ENCODE assay signal across 20 mouse cellular contexts in genomic region chr2:72409968-72410367, GRCm38 (mm10).
DNase-seq lines count a peak whose midpoint lies in the region; ATAC-seq and TF ChIP-seq lines count a peak whose summit lies in the region.
"Had no signal": no experiment of that assay in that cellular context is flagged by ENCODE, and none has a peak within 500 bp of the region (broad histone marks: within the 10 kb centered on the region; RNA-seq: fewer than 3 reads in every experiment).

No protein-coding gene starts in this region.

- 66% methylated on average over 10 of the region's 10 CpGs for WGBS in embryonic facial prominence, embryonic 13.5 days
- WGBS in embryonic facial prominence, embryonic 10.5 days, result 89% methylated on average over 10 of the region's 10 CpGs
- WGBS in thymus, adult 2 months, result 6% methylated on average over 10 of the region's 10 CpGs
- 81% methylated on average over 10 of the region's 10 CpGs for WGBS in intestine, embryonic 15.5 days

- DNase-seq in embryonic facial prominence, embryonic 10.5 days (ENCODE audit: low spot score), result no peak
- DNase-seq in thymus, adult 2 months, result peak; percentile 35
- no peak for DNase-seq in thymus, adult 18-20 months
- no peak for DNase-seq in embryo, embryonic 11 days
- DNase-seq in retina, postnatal 1 day, result no peak
- DNase-seq: cerebellum, adult 2 months; heart, postnatal 36 days; kidney, adult 8-10 months had no signal

- no peak overlapping the region for H3K9ac ChIP-seq in embryonic facial prominence, embryonic 13.5 days
- no peak overlapping the region for H3K9ac ChIP-seq in intestine, embryonic 15.5 days
- H3K9ac ChIP-seq: limb, embryonic 12.5 days; liver, embryonic 14.5 days; midbrain, embryonic 13.5 days; stomach, embryonic 15.5 days had no signal

- no peaks in the 10 kb centered on the region for H3K27me3 ChIP-seq in embryonic facial prominence, embryonic 13.5 days
- no peaks in the 10 kb centered on the region for H3K27me3 ChIP-seq in embryonic facial prominence, embryonic 10.5 days (replicated peaks; ENCODE audit: low read depth, poor library complexity, severe bottlenecking)
- no peaks in the 10 kb centered on the region for H3K27me3 ChIP-seq in thymus, adult 2 months (ENCODE audit: control insufficient read depth, insufficient read depth, low read length)
- no peaks in the 10 kb centered on the region for H3K27me3 ChIP-seq in intestine, embryonic 15.5 days (replicated peaks)
- H3K27me3 ChIP-seq: limb, embryonic 12.5 days; midbrain, embryonic 13.5 days; Patski; stomach, embryonic 15.5 days had no signal

- no peak for ATAC-seq in embryonic facial prominence, embryonic 13.5 days (ENCODE audit: insufficient number of reproducible peaks, insufficient read depth, low FRiP score, low TSS enrichment, low read depth)
- ATAC-seq in megakaryocyte, adult 5-6 weeks (ENCODE audit: poor library complexity, severe bottlenecking), result peak; percentile 89
- no peak for ATAC-seq in intestine, embryonic 15.5 days
- ATAC-seq: forebrain, embryonic 16.5 days; lung, postnatal 0 days; midbrain, embryonic 13.5 days; Patski had no signal

- no peak for TF ChIP-seq POLR2A in thymus, adult 2 months (IDR thresholded peaks at IDR 0.05; ENCODE audit: control insufficient read depth, extremely low read depth, insufficient read depth, low read length, poor library complexity)

- H3K9me3 ChIP-seq in embryonic facial prominence, embryonic 13.5 days, result no peaks in the 10 kb centered on the region
- H3K9me3 ChIP-seq in embryonic facial prominence, embryonic 10.5 days, result no peaks in the 10 kb centered on the region
- H3K9me3 ChIP-seq in intestine, embryonic 15.5 days, result no peaks in the 10 kb centered on the region
- H3K9me3 ChIP-seq: limb, embryonic 12.5 days; midbrain, embryonic 13.5 days; stomach, embryonic 15.5 days had no signal

- H3K27ac ChIP-seq in embryonic facial prominence, embryonic 13.5 days, result peak overlapping the region; percentile 16; the same call in 1 of the 2 replicates
- H3K27ac ChIP-seq in embryonic facial prominence, embryonic 10.5 days (replicated peaks), result no peak overlapping the region
- H3K27ac ChIP-seq in thymus, adult 2 months (ENCODE audit: control insufficient read depth, insufficient read depth, low read length), result no peak overlapping the region
- no peak overlapping the region for H3K27ac ChIP-seq in intestine, embryonic 15.5 days
- H3K27ac ChIP-seq: left cerebral cortex, adult 2 months; limb, embryonic 12.5 days; liver, embryonic 14.5 days; midbrain, embryonic 13.5 days; stomach, embryonic 15.5 days had no signal

- peaks cover 24% of the 10 kb centered on the region for H3K4me1 ChIP-seq in embryonic facial prominence, embryonic 13.5 days
- H3K4me1 ChIP-seq in embryonic facial prominence, embryonic 10.5 days, result peaks cover 10% of the 10 kb centered on the region
- H3K4me1 ChIP-seq in thymus, adult 2 months (replicated peaks; ENCODE audit: control insufficient read depth, insufficient read depth, low read length), result peaks cover 74% of the 10 kb centered on the region
- 0 out of 2 replicates have a peak, but pooled peaks cover 4% of the 10 kb centered on the region for H3K4me1 ChIP-seq in intestine, embryonic 15.5 days (replicated peaks)
- H3K4me1 ChIP-seq: stomach, embryonic 15.5 days had no signal

- H3K4me3 ChIP-seq in embryonic facial prominence, embryonic 13.5 days, result no peak overlapping the region
- no peak overlapping the region for H3K4me3 ChIP-seq in embryonic facial prominence, embryonic 10.5 days
- H3K4me3 ChIP-seq in thymus, adult 2 months (ENCODE audit: control insufficient read depth, insufficient read depth, low read length), result no peak overlapping the region
- no peak overlapping the region for H3K4me3 ChIP-seq in intestine, embryonic 15.5 days (replicated peaks)
- H3K4me3 ChIP-seq: left cerebral cortex, adult 2 months; limb, embryonic 12.5 days; midbrain, embryonic 13.5 days; stomach, embryonic 15.5 days had no signal

- H3K36me3 ChIP-seq in embryonic facial prominence, embryonic 13.5 days, result no peaks in the 10 kb centered on the region
- H3K36me3 ChIP-seq in embryonic facial prominence, embryonic 10.5 days (replicated peaks), result no peaks in the 10 kb centered on the region
- H3K36me3 ChIP-seq in thymus, adult 2 months (ENCODE audit: control insufficient read depth, insufficient read depth, low read length), result no peaks in the 10 kb centered on the region
- H3K36me3 ChIP-seq in intestine, embryonic 15.5 days, result no peaks in the 10 kb centered on the region
- H3K36me3 ChIP-seq: limb, embryonic 12.5 days; midbrain, embryonic 13.5 days; stomach, embryonic 15.5 days had no signal

- no peak for TF ChIP-seq CTCF in thymus, adult 2 months (IDR thresholded peaks at IDR 0.05; ENCODE audit: borderline replicate concordance, control insufficient read depth, extremely low read depth, insufficient read depth, low read length, poor library complexity)

- no peak overlapping the region for H3K4me2 ChIP-seq in embryonic facial prominence, embryonic 13.5 days
- H3K4me2 ChIP-seq in intestine, embryonic 15.5 days (replicated peaks), result no peak overlapping the region
- H3K4me2 ChIP-seq: heart, embryonic 11.5 days; limb, embryonic 12.5 days; midbrain, embryonic 13.5 days; stomach, embryonic 15.5 days had no signal
